In the genomic region with DNA sequence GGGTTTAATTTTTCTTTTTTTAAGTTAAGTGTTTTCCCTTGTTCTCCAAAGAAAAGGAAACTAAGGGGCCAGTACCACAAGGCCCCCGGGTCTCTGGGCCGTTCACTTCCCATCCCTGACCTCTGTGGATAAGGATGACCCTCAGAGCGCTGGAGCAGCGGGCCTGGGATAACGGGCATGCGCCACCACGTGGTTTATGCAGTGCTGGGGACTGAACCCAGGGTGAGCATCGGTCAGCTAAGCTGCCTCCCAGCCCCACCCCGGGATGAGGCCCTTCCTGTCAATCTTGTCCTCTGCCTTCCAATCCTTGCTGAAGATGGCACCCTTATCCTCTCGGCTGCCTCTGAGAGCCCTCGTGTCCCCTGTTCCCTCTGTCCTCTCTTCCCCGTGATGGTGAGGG, we compare ENCODE assay signal across 17 mouse cellular contexts. TPM values are rescaled to one million over a fixed set of nuclear protein-coding genes. Genes with fewer than 3 reads are reported as not detected.
A peak's percentile ranks its signal among the peaks of the same experiment; 100 is the strongest.
DNase-seq lines count a peak whose midpoint lies in the region; ATAC-seq lines count a peak whose summit lies in the region.
"Had no signal": no experiment of that assay in that cellular context is flagged by ENCODE, and none has a peak within 500 bp of the region (broad histone marks: within the 10 kb centered on the region; RNA-seq: fewer than 3 reads in every experiment).

No protein-coding gene starts in this region.

- no peaks in the 10 kb centered on the region for H3K9me3 ChIP-seq in neural tube, embryonic 12.5 days
- H3K9me3 ChIP-seq in neural tube, embryonic 15.5 days (replicated peaks): no peaks in the 10 kb centered on the region
- H3K9me3 ChIP-seq in forebrain, embryonic 13.5 days (replicated peaks): no peaks in the 10 kb centered on the region
- no peaks in the 10 kb centered on the region for H3K9me3 ChIP-seq in midbrain, embryonic 14.5 days (ENCODE audit: control insufficient read depth, low read length)
- H3K9me3 ChIP-seq: stomach, embryonic 15.5 days had no signal

- 28% methylated on average over 12 of the region's 12 CpGs for WGBS in neural tube, embryonic 12.5 days
- WGBS in neural tube, embryonic 15.5 days: 41% methylated on average over 12 of the region's 12 CpGs
- 20% methylated on average over 12 of the region's 12 CpGs for WGBS in forebrain, embryonic 13.5 days
- WGBS in midbrain, embryonic 14.5 days: 12% methylated on average over 12 of the region's 12 CpGs

- no peak overlapping the region for H3K4me2 ChIP-seq in neural tube, embryonic 12.5 days (replicated peaks)
- no peak overlapping the region for H3K4me2 ChIP-seq in neural tube, embryonic 15.5 days
- H3K4me2 ChIP-seq in forebrain, embryonic 13.5 days: peak overlapping the region; percentile 0; the same call in 1 of the 2 replicates
- H3K4me2 ChIP-seq in midbrain, embryonic 14.5 days (ENCODE audit: low read length): no peak overlapping the region
- H3K4me2 ChIP-seq: stomach, embryonic 15.5 days had no signal

- no peak overlapping the region for H3K27ac ChIP-seq in neural tube, embryonic 12.5 days
- no peak overlapping the region for H3K27ac ChIP-seq in neural tube, embryonic 15.5 days (replicated peaks)
- peak overlapping the region; percentile 65 for H3K27ac ChIP-seq in forebrain, embryonic 13.5 days
- H3K27ac ChIP-seq in midbrain, embryonic 14.5 days (replicated peaks; ENCODE audit: low read depth, low read length): no peak overlapping the region
- H3K27ac ChIP-seq: macrophage; stomach, embryonic 15.5 days had no signal

- H3K4me3 ChIP-seq in neural tube, embryonic 12.5 days: no peak overlapping the region
- H3K4me3 ChIP-seq in neural tube, embryonic 15.5 days (replicated peaks): no peak overlapping the region
- H3K4me3 ChIP-seq in forebrain, embryonic 13.5 days: no peak overlapping the region
- H3K4me3 ChIP-seq in midbrain, embryonic 14.5 days (replicated peaks; ENCODE audit: low read depth, low read length): no peak overlapping the region
- H3K4me3 ChIP-seq: myocyte; stomach, embryonic 15.5 days had no signal

- H3K9ac ChIP-seq in neural tube, embryonic 12.5 days: no peak overlapping the region
- H3K9ac ChIP-seq in neural tube, embryonic 15.5 days (replicated peaks): no peak overlapping the region
- H3K9ac ChIP-seq in forebrain, embryonic 13.5 days: 0 out of 2 replicates have a peak overlapping the region, but pooled peaks have one; percentile 3
- no peak overlapping the region for H3K9ac ChIP-seq in midbrain, embryonic 14.5 days (replicated peaks; ENCODE audit: low read length)
- H3K9ac ChIP-seq: stomach, embryonic 15.5 days had no signal

- DNase-seq in heart, postnatal 4 days: peak; percentile 23
- no peak for DNase-seq in heart, adult 11 months
- no peak for DNase-seq in midbrain, embryonic 14.5 days
- no peak for DNase-seq in adrenal gland, adult 18-20 months (ENCODE audit: low spot score in 2 of 2)
- no peak for DNase-seq in lung, adult 18-20 months
- DNase-seq: cerebellum, adult 8-10 months; kidney, adult 9 months; lung, adult 2 months had no signal

- 0 out of 2 replicates have a peak, but pooled peaks have one; percentile 17 for ATAC-seq in neural tube, embryonic 12.5 days (ENCODE audit: low FRiP score, low read depth)
- ATAC-seq in neural tube, embryonic 15.5 days (ENCODE audit: low FRiP score): no peak
- ATAC-seq in forebrain, embryonic 13.5 days: no peak
- 0 out of 2 replicates have a peak, but pooled peaks have one; percentile 13 for ATAC-seq in midbrain, embryonic 14.5 days (ENCODE audit: low FRiP score, low TSS enrichment)
- ATAC-seq: inflammation-experienced regulatory T-cells, adult 6 months had no signal

- 0 out of 2 replicates have a peak, but pooled peaks cover 4% of the 10 kb centered on the region for H3K27me3 ChIP-seq in neural tube, embryonic 12.5 days (replicated peaks)
- H3K27me3 ChIP-seq in neural tube, embryonic 15.5 days (replicated peaks): 0 out of 2 replicates have a peak, but pooled peaks cover 20% of the 10 kb centered on the region
- H3K27me3 ChIP-seq in forebrain, embryonic 13.5 days: 0 out of 2 replicates have a peak, but pooled peaks cover under 1% of the 10 kb centered on the region
- no peaks in the 10 kb centered on the region for H3K27me3 ChIP-seq in midbrain, embryonic 14.5 days (ENCODE audit: control insufficient read depth, insufficient read depth, low read length)

- H3K36me3 ChIP-seq in neural tube, embryonic 12.5 days: no peaks in the 10 kb centered on the region
- no peaks in the 10 kb centered on the region for H3K36me3 ChIP-seq in neural tube, embryonic 15.5 days
- H3K36me3 ChIP-seq in forebrain, embryonic 13.5 days (ENCODE audit: poor library complexity, severe bottlenecking): no peaks in the 10 kb centered on the region
- 0 out of 2 replicates have a peak, but pooled peaks cover 3% of the 10 kb centered on the region for H3K36me3 ChIP-seq in midbrain, embryonic 14.5 days (ENCODE audit: control insufficient read depth, insufficient read depth, low read length)
- H3K36me3 ChIP-seq: stomach, embryonic 15.5 days had no signal

- H3K4me1 ChIP-seq in neural tube, embryonic 12.5 days: peaks cover 56% of the 10 kb centered on the region
- peaks cover 62% of the 10 kb centered on the region for H3K4me1 ChIP-seq in neural tube, embryonic 15.5 days
- peaks cover 91% of the 10 kb centered on the region for H3K4me1 ChIP-seq in forebrain, embryonic 13.5 days
- H3K4me1 ChIP-seq in midbrain, embryonic 14.5 days (ENCODE audit: control insufficient read depth, insufficient read depth, low read length): peaks cover 40% of the 10 kb centered on the region

RNA-seq across cellular contexts. Expression of gene Grin2c, which starts 39.4 kb away (rescaled TPM):
- total RNA-seq in heart, postnatal 4 days (2021): under 1 TPM; 0.12 to 0.18 TPM
- 0.96 and 1.0 TPM in 2 replicates for polyA plus RNA-seq in neural tube, embryonic 12.5 days (2016; fragmentation: Nextera tagmentation; extraction: Ambion mirVana)
- polyA plus RNA-seq in neural tube, embryonic 15.5 days (2015; fragmentation: Nextera tagmentation; extraction: Ambion mirVana): 0.34 and 0.44 TPM in 2 replicates
- polyA plus RNA-seq in forebrain, embryonic 13.5 days (2015; fragmentation: Nextera tagmentation; extraction: Ambion mirVana): 0.04 TPM in 1 of 2 replicates, not detected in the other
- 0.12 and 0.49 TPM in 2 replicates for polyA plus RNA-seq in midbrain, embryonic 14.5 days (2014; fragmentation: Nextera tagmentation; extraction: Ambion mirVana)
- 10 to 100 TPM in 1 of 2 experiments, 1 to 10 TPM in 1; 2.2 to 10.6 TPM for total RNA-seq in adrenal gland, adult 18-20 months (2021)
- total RNA-seq: granulocyte monocyte progenitor cell, adult 5-6 weeks had no signal
- polyA plus RNA-seq: heart, postnatal 0 days; inflammation-experienced regulatory T-cells, adult 6 months; macrophage; myocyte had no signal

RNA-seq across cellular contexts. Expression of gene Nat9, which starts 40.0 kb away (rescaled TPM):
- total RNA-seq in heart, postnatal 4 days (2021): 10 to 100 TPM; 11.9 to 12.0 TPM
- 19.7 and 20.3 TPM in 2 replicates for polyA plus RNA-seq in neural tube, embryonic 12.5 days (2016; fragmentation: Nextera tagmentation; extraction: Ambion mirVana)
- 22.0 and 22.8 TPM in 2 replicates for polyA plus RNA-seq in neural tube, embryonic 15.5 days (2015; fragmentation: Nextera tagmentation; extraction: Ambion mirVana)
- 18.2 and 20.3 TPM in 2 replicates for polyA plus RNA-seq in forebrain, embryonic 13.5 days (2015; fragmentation: Nextera tagmentation; extraction: Ambion mirVana)
- polyA plus RNA-seq in midbrain, embryonic 14.5 days (2014; fragmentation: Nextera tagmentation; extraction: Ambion mirVana): 17.4 and 21.2 TPM in 2 replicates
- total RNA-seq in adrenal gland, adult 18-20 months (2021): 10 to 100 TPM; 26.2 to 27.6 TPM

RNA-seq across cellular contexts. Expression of gene Tmem104, which starts 40.4 kb away (rescaled TPM):
- 1 to 10 TPM; 5.2 to 9.3 TPM for total RNA-seq in heart, postnatal 4 days (2021)
- 8.6 and 9.7 TPM in 2 replicates for polyA plus RNA-seq in neural tube, embryonic 12.5 days (2016; fragmentation: Nextera tagmentation; extraction: Ambion mirVana)
- polyA plus RNA-seq in neural tube, embryonic 15.5 days (2015; fragmentation: Nextera tagmentation; extraction: Ambion mirVana): 11.7 TPM in 2 replicates
- 7.8 and 9.2 TPM in 2 replicates for polyA plus RNA-seq in forebrain, embryonic 13.5 days (2015; fragmentation: Nextera tagmentation; extraction: Ambion mirVana)
- polyA plus RNA-seq in midbrain, embryonic 14.5 days (2014; fragmentation: Nextera tagmentation; extraction: Ambion mirVana): 10.9 and 14.9 TPM in 2 replicates
- 10 to 100 TPM; 20.3 to 20.7 TPM for total RNA-seq in adrenal gland, adult 18-20 months (2021)

RNA-seq across cellular contexts. Expression of gene Fdxr, which starts 49.2 kb away (rescaled TPM):
- 1 to 10 TPM; 7.5 to 9.5 TPM for total RNA-seq in heart, postnatal 4 days (2021)
- polyA plus RNA-seq in neural tube, embryonic 12.5 days (2016; fragmentation: Nextera tagmentation; extraction: Ambion mirVana): 16.4 and 18.9 TPM in 2 replicates
- polyA plus RNA-seq in neural tube, embryonic 15.5 days (2015; fragmentation: Nextera tagmentation; extraction: Ambion mirVana): 18.6 and 21.5 TPM in 2 replicates
- 19.7 and 20.5 TPM in 2 replicates for polyA plus RNA-seq in forebrain, embryonic 13.5 days (2015; fragmentation: Nextera tagmentation; extraction: Ambion mirVana)
- 15.0 and 15.9 TPM in 2 replicates for polyA plus RNA-seq in midbrain, embryonic 14.5 days (2014; fragmentation: Nextera tagmentation; extraction: Ambion mirVana)
- total RNA-seq in adrenal gland, adult 18-20 months (2021): 1,000 to 10,000 TPM; 1,063 to 1,343 TPM

Comparison
In these comparisons a context has a peak if more than half of its experiments do, and no peak if none do; other contexts are left out.
1. ATAC-seq: peak in neural tube, embryonic 12.5 days (single experiment) and midbrain, embryonic 14.5 days (single experiment); none in neural tube, embryonic 15.5 days (single experiment) and forebrain, embryonic 13.5 days (single experiment).